Mouse (Mus musculus): Measurements from ENCODE around the gene Rps3a1.
"Not testable (repeated sequence)": the region's sequence is repeated elsewhere in the genome, so short reads cannot be mapped to it uniquely, and the experiment has no call there.

Gene Rps3a1

GRCm38 (mm10) chr3:86116951-86117350, 25.6 kb downstream of the Rps3a1 start:
- in situ Hi-C loops (cut with MboI, MseI): no loop called here

- in situ Hi-C loops (cut with MboI, MseI): no loop called here
Measured at GRCm38 (mm10) chr3:86114659-86115338, 27.7 kb downstream of the Rps3a1 start.

GRCm38 (mm10) chr3:86112766-86113165, 29.7 kb downstream of the Rps3a1 start:
- in situ Hi-C loops (cut with MboI, MseI): no loop called here

GRCm38 (mm10) chr3:86110077-86110476, 32.4 kb downstream of the Rps3a1 start:
- in situ Hi-C loops (cut with MboI, MseI): no loop called here

- in situ Hi-C loops (cut with MboI, MseI): no loop called here
Measured at GRCm38 (mm10) chr3:86109099-86109498, 33.4 kb downstream of the Rps3a1 start.

GRCm38 (mm10) chr3:86108576-86108975, 33.9 kb downstream of the Rps3a1 start:
- in situ Hi-C loops (cut with MboI, MseI): no loop called here

- in situ Hi-C loops (cut with MboI, MseI): no loop called here
Measured at GRCm38 (mm10) chr3:86107637-86108539, 34.6 kb downstream of the Rps3a1 start.

GRCm38 (mm10) chr3:86106086-86106632, 36.3 kb downstream of the Rps3a1 start:
- in situ Hi-C loops (cut with MboI, MseI): no loop called here

- in situ Hi-C loops (cut with MboI, MseI): no loop called here
Measured at GRCm38 (mm10) chr3:86104909-86105308, 37.6 kb downstream of the Rps3a1 start.

- in situ Hi-C loops (cut with MboI, MseI): not testable (repeated sequence)
Measured at GRCm38 (mm10) chr3:86104433-86104832, 38.1 kb downstream of the Rps3a1 start.

GRCm38 (mm10) chr3:86103449-86104291, 38.8 kb downstream of the Rps3a1 start:
- in situ Hi-C loops (cut with MboI, MseI): no loop called here

GRCm38 (mm10) chr3:86101956-86102355, 40.5 kb downstream of the Rps3a1 start:
- in situ Hi-C loops (cut with MboI, MseI): no loop called here

GRCm38 (mm10) chr3:86093907-86094306, 48.6 kb downstream of the Rps3a1 start:
- in situ Hi-C loops (cut with MboI, MseI): no loop called here

GRCm38 (mm10) chr3:86093213-86093845, 49.2 kb downstream of the Rps3a1 start:
- in situ Hi-C loops (cut with MboI, MseI): no loop called here

Measured in T-helper 1 cell (primary cell).